Mouse (Mus musculus) ES-E14 (cell line): ENCODE measurements around the gene Polr2l. TPM values are rescaled to one million over a fixed set of nuclear protein-coding genes. Genes with fewer than 3 reads are reported as not detected.
A peak's percentile ranks its signal among the peaks of the same experiment; 100 is the strongest.

Source experiments
- DNase-seq: peaks from one replicate; pipeline ENCODE4 v3.0.0-alpha.2; 2013; ENCODE audit warnings: low read depth, low spot score
- H3K27ac ChIP-seq: 2 replicates; pipeline ENCODE4 v1.5.1; 2012; ENCODE audit warnings: low read depth, mild to moderate bottlenecking, low read length, moderate library complexity, mixed read lengths; ENCODE audit not compliant: poor library complexity, insufficient read depth, severe bottlenecking
- H3K36me3 ChIP-seq: 2 replicates; pipeline ENCODE4 v1.6.1; 2012; ENCODE audit warnings: mild to moderate bottlenecking, low read length, moderate library complexity, mixed read lengths; ENCODE audit not compliant: control insufficient read depth, poor library complexity, insufficient read depth, severe bottlenecking
- H3K4me1 ChIP-seq, 2 experiments: fragments of 150-350 bp in 1 of 2; sonication (generic) in 1 of 2; 2 replicates each; pipeline ENCODE4 v1.6.1; 2012; ENCODE audit warnings: low read length in 2 of 2, mild to moderate bottlenecking in 1 of 2, mixed read lengths in 1 of 2; ENCODE audit not compliant: control insufficient read depth in 2 of 2, insufficient read depth in 2 of 2, poor library complexity in 1 of 2
- H3K4me3 ChIP-seq, 2 experiments: fragments of 150-350 bp in 1 of 2; sonication (generic) in 1 of 2; 2 replicates each; pipeline ENCODE4 v1.5.1; 2012; ENCODE audit warnings: low read length in 2 of 2, low read depth in 1 of 2, mild to moderate bottlenecking in 1 of 2, mixed read lengths in 1 of 2; ENCODE audit not compliant: insufficient read depth in 1 of 2, poor library complexity in 1 of 2, severe bottlenecking in 1 of 2
- H3K9ac ChIP-seq: 2 replicates; pipeline ENCODE4 v1.6.1; 2012; ENCODE audit warnings: low read depth, mild to moderate bottlenecking, low read length, mixed read lengths; ENCODE audit not compliant: poor library complexity, insufficient read depth, severe bottlenecking
- H3K9me3 ChIP-seq: fragments of 150-350 bp; sonication (generic); 2 replicates; pipeline ENCODE4 v1.6.1; 2012; ENCODE audit warnings: low read depth, mild to moderate bottlenecking, low read length; ENCODE audit not compliant: control insufficient read depth, insufficient read depth
- CHD2 ChIP-seq: IDR thresholded peaks from 2 replicates; pipeline ENCODE4 v1.6.1; 2014; ENCODE audit warnings: mild to moderate bottlenecking, low read depth, low read length, inconsistent platforms
- HCFC1 ChIP-seq: IDR thresholded peaks from 2 replicates; pipeline ENCODE4 v1.6.1; 2012; ENCODE audit warnings: low read length, inconsistent platforms, borderline replicate concordance; ENCODE audit not compliant: insufficient read depth
- MAFK ChIP-seq: IDR thresholded peaks from 2 replicates; pipeline ENCODE4 v1.6.1; 2014; ENCODE audit warnings: mild to moderate bottlenecking, low read depth, low read length, inconsistent platforms; ENCODE audit not compliant: insufficient read depth
- ZC3H11A ChIP-seq: IDR thresholded peaks from 2 replicates; pipeline ENCODE4 v1.6.1; 2012; ENCODE audit warnings: low read depth, mild to moderate bottlenecking, inconsistent platforms, low read length, borderline replicate concordance
- ZNF384 ChIP-seq: IDR thresholded peaks from 2 replicates; pipeline ENCODE4 v1.6.1; 2012; ENCODE audit warnings: low read depth, low read length, inconsistent platforms
- in situ Hi-C, 2 experiments: fragments of 600-800 bp; cut with MboI; formaldehyde crosslinking; loops; one replicate each; pipeline ENCODE4 v1.15.1; 2025; ENCODE audit warnings: low sequenced_read_pairs in 2 of 2, inconsistent platforms in 1 of 2; ENCODE audit not compliant: unreplicated experiment in 2 of 2
- total RNA-seq: library from RNA; depleted of rRNA; stranded (reverse); fragments of 300-350 nt; gene quantifications from 2 replicates; pipeline ENCODE4 v1.2.3, GENCODE M21; 2012

Gene Polr2l
- total RNA-seq, 1 experiment = 120 TPM

DNA sequence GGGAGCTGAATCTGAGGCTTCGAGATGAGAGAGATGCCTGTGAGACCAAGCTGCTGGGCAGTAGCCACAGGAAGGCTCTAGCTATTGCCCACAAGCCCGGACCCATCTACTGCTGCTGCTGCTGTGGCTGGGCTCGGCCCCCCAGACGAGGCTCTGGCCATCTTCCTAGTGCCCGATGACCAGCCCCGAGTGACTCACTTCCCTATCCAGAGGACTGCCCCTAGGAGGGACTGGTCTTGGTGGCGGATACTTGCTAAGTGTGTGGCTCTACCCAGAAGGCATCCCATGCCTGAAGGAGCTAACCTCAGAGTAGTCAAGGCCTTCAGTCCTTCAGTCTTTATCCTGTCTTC is 8.9 kb downstream of the Polr2l start:
- H3K36me3 ChIP-seq = peaks cover 16% of the 10 kb centered on the region
- no peak for DNase-seq
- H3K27ac ChIP-seq = no peak overlapping the region
- peaks cover 4 to 46% of the 10 kb centered on the region in 2 experiments; a peak in 3 of 4 replicates for H3K4me1 ChIP-seq
- in situ Hi-C loops = no loop called here
- H3K4me3 ChIP-seq = no peak overlapping the region
- no peaks in the 10 kb centered on the region for H3K9me3 ChIP-seq
- no peak overlapping the region; the same call in 1 of the 2 replicates for H3K9ac ChIP-seq
- TF ChIP-seq MAFK (no peak), ZNF384 (no peak), ZC3H11A (no peak), HCFC1 (no peak), CHD2 (no peak)

DNA sequence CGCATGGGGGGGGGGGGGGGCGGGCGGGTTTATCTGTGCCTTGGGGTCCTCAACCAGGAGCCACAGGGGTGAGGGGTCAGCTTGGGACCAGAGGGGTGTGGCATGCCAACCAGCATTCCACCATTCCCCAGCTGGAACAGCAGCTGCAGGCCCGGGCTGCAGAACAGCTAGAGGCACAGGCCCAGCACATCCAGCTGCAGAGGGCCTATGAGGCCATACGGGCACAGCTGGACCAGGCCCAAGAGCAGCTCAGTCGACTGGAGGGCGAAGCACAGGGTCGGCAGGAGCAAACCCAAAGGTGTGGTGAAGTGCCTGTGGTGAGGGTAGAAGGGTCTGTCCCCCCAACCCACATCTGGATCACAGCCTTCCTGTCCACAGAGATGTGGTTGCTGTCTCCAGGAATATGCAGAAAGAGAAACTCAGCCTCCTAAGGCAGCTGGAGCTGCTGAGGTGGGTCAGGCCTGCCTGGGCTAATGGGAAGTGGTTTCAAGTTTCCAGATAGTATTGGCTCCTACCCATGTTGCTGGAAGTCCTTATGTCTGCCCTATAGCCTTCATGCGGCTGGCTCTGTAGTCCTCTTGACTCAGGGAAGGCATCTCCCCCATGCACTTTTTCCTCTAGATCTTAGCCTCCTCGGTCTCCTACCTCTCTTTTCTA is 9.4 kb downstream of the Polr2l start:
- in situ Hi-C loops = no loop called here
- H3K4me3 ChIP-seq = no peak overlapping the region
- DNase-seq = no peak
- no peaks in the 10 kb centered on the region for H3K9me3 ChIP-seq
- peaks cover 4 to 49% of the 10 kb centered on the region in 2 experiments; a peak in 3 of 4 replicates for H3K4me1 ChIP-seq
- H3K27ac ChIP-seq = no peak overlapping the region
- peaks cover 14% of the 10 kb centered on the region for H3K36me3 ChIP-seq
- no peak for TF ChIP-seq ZC3H11A
- no peak for TF ChIP-seq CHD2
- TF ChIP-seq ZNF384 = no peak
- TF ChIP-seq HCFC1 = no peak
- TF ChIP-seq MAFK = no peak
- no peak overlapping the region for H3K9ac ChIP-seq

DNA sequence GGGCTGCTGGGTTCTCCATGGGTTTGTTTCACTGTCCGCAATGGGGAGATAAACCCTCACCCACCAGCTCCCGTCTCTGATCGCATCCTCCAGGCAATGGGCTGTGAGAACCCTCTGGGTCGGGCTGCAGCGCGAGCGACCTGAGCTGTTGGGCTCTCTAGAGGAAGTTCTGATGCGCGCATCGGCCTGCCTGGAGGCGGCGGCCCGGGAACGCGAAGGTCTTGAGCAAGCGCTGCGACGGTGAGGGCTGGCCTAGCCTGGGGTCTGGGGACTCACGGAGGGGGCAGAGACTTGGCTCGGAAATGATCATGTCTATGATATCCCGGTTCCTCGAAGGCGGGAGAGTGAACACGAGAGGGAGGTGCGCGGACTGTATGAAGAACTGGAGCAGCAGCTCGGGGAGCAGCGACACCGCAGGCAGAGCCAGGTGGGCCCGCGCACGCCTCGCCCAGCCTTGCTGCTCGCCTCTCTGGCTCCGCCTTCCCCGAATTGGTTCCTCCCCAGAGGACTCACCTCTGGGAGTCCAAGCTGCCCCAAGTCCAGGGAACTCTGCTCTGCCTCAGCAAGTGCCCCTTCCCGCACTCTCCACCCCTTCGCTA is 10.2 kb downstream of the Polr2l start:
- H3K9me3 ChIP-seq = no peaks in the 10 kb centered on the region
- in situ Hi-C loops = no loop called here
- peak overlapping the region; percentile 45 to 60 for H3K4me3 ChIP-seq
- H3K9ac ChIP-seq = peak overlapping the region; percentile 43; the same call in 1 of the 2 replicates
- H3K4me1 ChIP-seq = peaks cover 4 to 48% of the 10 kb centered on the region in 2 experiments; a peak in 3 of 4 replicates
- H3K36me3 ChIP-seq = peaks cover 6% of the 10 kb centered on the region; the same call in 1 of the 2 replicates
- TF ChIP-seq ZC3H11A = no peak
- TF ChIP-seq HCFC1 = no peak
- no peak for TF ChIP-seq ZNF384
- no peak for TF ChIP-seq CHD2
- no peak for TF ChIP-seq MAFK
- no peak overlapping the region for H3K27ac ChIP-seq
- no peak for DNase-seq

DNA sequence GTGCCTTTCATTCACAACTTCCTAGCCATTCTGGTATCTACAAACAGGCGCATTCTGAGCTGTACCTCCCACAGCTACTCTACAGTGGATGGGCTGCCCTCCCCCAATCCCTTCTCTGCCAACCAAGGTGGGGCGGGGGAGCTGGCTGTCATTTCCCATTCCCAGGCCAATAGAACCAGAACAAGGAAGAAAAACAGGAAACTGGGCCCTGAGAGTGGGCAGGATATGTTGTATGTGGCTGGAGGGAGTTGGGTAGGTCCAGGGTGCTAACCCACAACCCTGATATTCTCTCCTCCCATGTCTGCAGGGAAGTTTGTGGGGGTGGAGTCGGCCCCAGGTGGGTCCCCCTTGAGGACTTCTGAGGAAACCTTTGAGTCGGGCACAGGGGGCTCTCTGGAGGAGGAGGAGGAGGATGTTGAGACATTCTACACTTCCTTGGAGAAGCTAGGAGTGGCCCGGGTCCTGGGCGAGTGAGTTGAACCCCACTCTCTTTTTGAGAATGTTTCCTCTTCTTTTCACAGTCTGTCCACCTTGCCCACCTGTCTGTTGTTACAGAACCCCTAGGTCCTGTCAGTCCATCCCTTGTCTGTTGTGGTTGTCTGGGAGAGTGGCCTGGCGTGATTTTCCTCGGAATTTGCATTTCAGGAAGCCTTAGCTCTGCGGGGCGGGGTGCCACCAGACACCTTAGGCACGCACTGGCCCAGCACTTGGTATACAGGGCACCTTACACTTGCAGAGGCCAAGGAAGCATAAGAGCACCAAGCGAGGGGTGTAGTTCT is 10.9 kb downstream of the Polr2l start:
- TF ChIP-seq MAFK (no peak), ZC3H11A (no peak), CHD2 (no peak), ZNF384 (no peak), HCFC1 (no peak)
- H3K36me3 ChIP-seq = no peaks in the 10 kb centered on the region
- no peak for DNase-seq
- H3K9ac ChIP-seq = peak overlapping the region; percentile 43; the same call in 1 of the 2 replicates
- peak overlapping the region; percentile 45 to 60; a peak in 3 of 4 replicates for H3K4me3 ChIP-seq
- H3K27ac ChIP-seq = no peak overlapping the region
- peaks cover 4 to 47% of the 10 kb centered on the region in 2 experiments; a peak in 3 of 4 replicates for H3K4me1 ChIP-seq
- H3K9me3 ChIP-seq = no peaks in the 10 kb centered on the region
- in situ Hi-C loops = no loop called here
